Comparison of ENCODE assay signal across 10 mouse cellular contexts in genomic region chr3:149233191-149233641, GRCm38 (mm10).
DNase-seq lines count a peak whose midpoint lies in the region; ATAC-seq and TF ChIP-seq lines count a peak whose summit lies in the region.
"Had no signal": no experiment of that assay in that cellular context is flagged by ENCODE, and none has a peak within 500 bp of the region (broad histone marks: within the 10 kb centered on the region; RNA-seq: fewer than 3 reads in every experiment).

No protein-coding gene starts in this region.

- DNase-seq in heart, postnatal 25 days (ENCODE audit: low spot score), result no peak
- peak; percentile 64 to 73 for DNase-seq in left cerebral cortex, adult 18-20 months (ENCODE audit: low spot score in 2 of 2)
- DNase-seq in left cerebral cortex, postnatal 4 days, result no peak
- DNase-seq in left cerebral cortex, postnatal 25 days (ENCODE audit: low spot score in 2 of 2), result peak; percentile 42 to 91
- no peak for DNase-seq in cerebellum, adult 11-12 months
- DNase-seq: cerebellum, adult 8-10 months had no signal

- 67% methylated on average over 7 of the region's 7 CpGs for WGBS in heart, embryonic 13.5 days

- no peaks in the 10 kb centered on the region for H3K27me3 ChIP-seq in heart, embryonic 13.5 days (replicated peaks)
- H3K27me3 ChIP-seq: forebrain, embryonic 15.5 days had no signal

- no peak for TF ChIP-seq CTCF in cortical plate, adult 2 months (IDR thresholded peaks at IDR 0.05; ENCODE audit: extremely low read depth, insufficient read depth, low read length)

- H3K27ac ChIP-seq in heart, embryonic 13.5 days (replicated peaks), result peak overlapping the region; percentile 36; the same call in 1 of the 2 replicates
- peak overlapping the region; percentile 4; the same call in 1 of the 2 replicates for H3K27ac ChIP-seq in cortical plate, adult 2 months (ENCODE audit: insufficient read depth, low read length)
- H3K27ac ChIP-seq: forebrain, embryonic 15.5 days had no signal

- intact Hi-C loops in heart, postnatal 25 days (cut with DNase I), result no loop called here
- intact Hi-C loops in left cerebral cortex, postnatal 4 days (cut with DNase I), result no loop called here
- intact Hi-C loops in left cerebral cortex, postnatal 25 days (cut with DNase I), result loop anchor here (1.0 to 5.0 kb wide), 3 partner anchors 26 to 244 kb away; no protein-coding TSS in a partner anchor

- H3K4me3 ChIP-seq in heart, embryonic 13.5 days, result no peak overlapping the region
- no peak overlapping the region for H3K4me3 ChIP-seq in cortical plate, adult 2 months (ENCODE audit: insufficient read depth, low read length)
- H3K4me3 ChIP-seq: forebrain, embryonic 15.5 days had no signal

- no peak overlapping the region for H3K4me2 ChIP-seq in heart, embryonic 13.5 days
- H3K4me2 ChIP-seq: forebrain, embryonic 15.5 days had no signal

- TF ChIP-seq POLR2A in cortical plate, adult 2 months (IDR thresholded peaks at IDR 0.05; ENCODE audit: extremely low read depth, insufficient read depth, low read length), result no peak

- H3K9ac ChIP-seq in heart, embryonic 13.5 days, result no peak overlapping the region
- H3K9ac ChIP-seq: forebrain, embryonic 15.5 days had no signal

- peaks cover 11% of the 10 kb centered on the region; the same call in 1 of the 2 replicates for H3K4me1 ChIP-seq in heart, embryonic 13.5 days
- H3K4me1 ChIP-seq in cortical plate, adult 2 months (ENCODE audit: control insufficient read depth, insufficient read depth, low read length), result peaks cover 3% of the 10 kb centered on the region; the same call in 1 of the 2 replicates
- H3K4me1 ChIP-seq: forebrain, embryonic 15.5 days had no signal

- ATAC-seq in heart, embryonic 13.5 days (ENCODE audit: extremely low read depth, insufficient number of reproducible peaks, low FRiP score, low TSS enrichment), result no peak
- no peak for ATAC-seq in erythroid progenitor cell, adult 5-6 weeks (replicated peaks; ENCODE audit: low FRiP score, poor library complexity, severe bottlenecking)
- ATAC-seq: forebrain, embryonic 15.5 days had no signal

- H3K9me3 ChIP-seq in heart, embryonic 13.5 days, result no peaks in the 10 kb centered on the region
- H3K9me3 ChIP-seq: forebrain, embryonic 15.5 days had no signal

- no peaks in the 10 kb centered on the region for H3K36me3 ChIP-seq in heart, embryonic 13.5 days
- H3K36me3 ChIP-seq: forebrain, embryonic 15.5 days had no signal

Comparison
In these comparisons a context has a peak if more than half of its experiments do, and no peak if none do; other contexts are left out.
1. DNase-seq: peak in left cerebral cortex, adult 18-20 months (2 of 2) and left cerebral cortex, postnatal 25 days (2 of 2); none in heart, postnatal 25 days (single experiment), left cerebral cortex, postnatal 4 days (single experiment) and cerebellum, adult 11-12 months (single experiment).